Mouse (Mus musculus): ENCODE measurements around the gene Abhd4. TPM values are rescaled to one million over a fixed set of nuclear protein-coding genes. Genes with fewer than 3 reads are reported as not detected.
"Not testable (repeated sequence)": the region's sequence is repeated elsewhere in the genome, so short reads cannot be mapped to it uniquely, and the experiment has no call there.

Gene Abhd4
- total RNA-seq, 2 experiments from 2014 or later: 65.0 to 65.1 TPM

DNA sequence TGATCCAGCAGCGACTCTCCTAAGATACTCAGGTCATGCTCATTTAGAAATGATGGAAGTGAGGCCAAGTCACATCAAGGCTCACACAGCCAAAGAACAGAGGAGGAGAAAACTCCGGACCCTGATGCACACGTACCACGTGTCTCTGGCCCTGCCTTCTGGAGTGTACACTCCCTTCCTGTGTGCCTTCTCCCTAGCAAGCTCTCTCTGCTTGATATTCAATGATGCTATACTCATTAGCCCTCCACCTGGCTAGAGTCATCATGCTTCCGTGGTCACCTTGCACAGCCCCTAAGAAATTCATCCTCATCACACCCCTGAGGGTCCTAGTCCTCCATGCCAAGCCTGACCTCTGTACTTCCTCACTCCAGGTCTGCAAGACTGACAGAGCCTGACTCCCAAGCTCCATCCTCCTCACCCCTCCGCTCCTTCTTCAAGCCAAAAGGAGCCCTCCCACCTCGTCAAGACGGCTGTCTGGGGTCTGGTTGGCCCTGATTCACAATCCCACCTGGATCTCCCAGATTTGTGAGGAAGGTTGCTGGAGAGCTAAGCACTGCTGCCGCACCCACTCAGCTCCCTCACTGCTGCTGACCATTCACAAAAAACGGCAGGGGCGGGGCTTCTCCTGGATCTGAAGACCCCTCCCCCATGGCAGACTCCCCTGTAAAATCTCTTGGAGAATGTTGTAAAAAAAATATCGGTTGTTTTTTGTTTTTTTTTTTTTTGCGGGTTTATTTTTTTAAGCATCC, 30.5 kb upstream of the Abhd4 start:
- DNase-seq: no peak

DNA sequence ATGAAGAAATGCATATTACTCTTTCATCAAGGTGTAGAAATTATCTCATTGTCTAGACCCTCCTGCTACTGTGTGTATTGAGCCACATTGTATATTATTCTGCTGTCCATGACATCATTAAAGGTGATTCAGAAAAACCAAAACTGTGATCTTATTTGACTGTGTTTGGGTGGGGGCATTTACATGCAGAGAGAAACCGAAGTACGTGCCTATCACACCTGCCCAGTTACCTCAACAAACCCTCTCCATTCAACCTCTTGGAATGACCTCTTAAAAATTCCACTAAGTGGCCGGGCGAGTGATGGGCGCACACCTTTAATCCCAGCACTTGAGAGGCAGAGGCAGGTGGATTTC, 29.9 kb upstream of the Abhd4 start:
- DNase-seq: no peak

DNA sequence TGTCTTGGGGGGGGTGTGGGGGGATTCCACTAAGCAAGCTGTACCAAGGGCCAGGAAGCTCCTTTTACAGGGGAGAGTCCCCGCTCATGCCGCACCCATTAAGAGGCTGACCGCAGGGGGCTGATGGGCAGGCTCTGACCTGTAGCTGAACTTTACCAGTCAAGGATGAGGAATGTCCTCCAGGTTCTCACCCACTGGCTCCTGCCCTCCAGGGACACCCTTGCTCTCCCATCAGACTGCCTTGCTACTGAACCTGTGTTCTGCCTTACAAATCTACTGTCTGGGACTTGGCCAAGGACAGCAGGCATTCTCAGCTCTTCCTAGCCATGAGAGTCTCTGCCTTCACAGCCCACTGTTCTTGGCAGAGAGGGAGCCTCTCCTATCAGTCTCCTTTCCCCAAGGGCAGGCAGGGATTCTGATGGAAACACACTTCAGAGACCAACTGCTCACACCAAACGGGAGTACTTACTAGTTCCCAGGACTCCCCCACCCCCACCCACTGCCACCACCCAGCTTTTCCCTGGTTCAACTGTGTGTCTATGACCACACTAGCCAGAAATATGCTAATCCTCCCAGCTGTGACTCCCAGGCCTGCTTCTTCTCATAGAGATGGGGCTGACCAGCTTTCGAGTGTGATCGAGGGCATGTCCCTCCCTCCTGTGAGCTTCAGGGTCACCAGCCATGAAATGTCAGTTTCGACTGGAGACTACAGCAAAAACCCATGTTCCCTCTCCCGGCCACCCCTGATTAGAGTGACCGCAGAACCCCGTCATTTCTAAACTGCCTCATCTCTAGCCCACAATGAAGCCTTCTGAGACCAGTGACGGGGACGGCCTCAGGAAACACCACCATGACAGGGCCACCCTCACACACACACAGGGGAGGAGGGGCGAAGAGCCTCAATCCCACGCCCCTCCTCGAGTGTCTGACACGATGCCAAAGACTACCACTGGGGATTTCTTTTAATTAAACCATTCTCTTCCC, 29.2 kb upstream of the Abhd4 start:
- DNase-seq: peak; percentile 56

DNA sequence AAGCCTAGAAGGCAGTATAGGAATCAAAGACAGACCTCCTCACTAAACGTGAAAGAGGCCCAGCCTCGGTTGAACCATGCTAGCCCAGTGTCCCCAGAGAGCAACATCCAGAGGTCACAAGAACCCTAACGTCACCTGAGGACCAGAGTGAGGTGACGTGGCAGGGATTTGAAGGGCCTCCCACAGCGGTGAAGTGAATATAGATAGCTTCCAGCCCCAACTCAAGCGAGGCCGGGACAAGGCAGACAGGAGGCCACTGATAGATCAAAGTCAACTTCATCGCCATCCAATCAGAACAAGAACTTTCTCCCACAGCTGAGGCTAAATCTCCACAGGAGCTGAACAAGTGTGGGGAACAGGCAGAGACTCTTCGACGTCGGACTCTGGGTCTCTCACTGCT, 28.3 kb upstream of the Abhd4 start:
- DNase-seq: no peak

DNA sequence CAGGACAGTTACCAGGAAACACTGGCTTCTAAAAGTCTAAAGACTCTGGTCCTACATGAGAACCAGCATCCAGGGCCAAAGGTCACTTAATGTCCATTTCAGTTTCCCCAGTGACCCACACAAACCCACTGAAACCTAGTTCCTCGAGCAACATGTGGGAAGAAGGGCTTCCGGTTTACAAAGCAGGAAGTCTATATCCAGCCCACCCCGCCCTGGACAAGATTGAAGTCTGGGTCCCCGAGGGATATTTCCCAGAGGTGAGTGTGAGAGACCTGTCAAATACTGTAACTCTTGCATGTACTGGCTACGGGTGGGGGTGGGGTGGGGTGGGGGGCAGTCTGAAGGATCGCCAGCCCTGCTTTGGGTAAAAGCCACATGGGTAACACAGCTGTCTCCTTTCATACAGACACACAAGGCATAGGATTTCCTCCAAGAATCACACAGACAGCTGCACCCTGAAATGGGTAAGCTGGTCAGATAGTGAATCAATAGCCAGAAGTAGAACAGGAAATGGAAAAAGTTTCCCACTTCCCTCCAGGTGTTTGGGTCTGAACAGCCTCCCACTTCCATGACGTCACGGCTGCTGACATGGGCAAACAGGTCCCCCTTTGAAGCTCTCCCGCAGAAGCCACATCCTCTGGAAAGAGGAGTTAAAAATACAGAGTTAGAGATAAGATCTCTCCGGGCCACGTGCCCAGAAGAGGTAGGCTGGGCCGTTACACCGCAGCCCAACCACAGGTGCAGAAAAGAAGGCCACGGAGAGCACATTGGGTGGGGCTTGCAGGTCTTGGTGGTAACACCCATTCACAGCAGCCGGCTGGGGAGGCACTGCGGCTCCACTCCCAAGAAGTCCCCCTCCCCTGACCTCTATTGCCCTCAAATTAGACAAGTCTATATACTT, 26.8 kb upstream of the Abhd4 start:
- peak; percentile 62 for DNase-seq

DNA sequence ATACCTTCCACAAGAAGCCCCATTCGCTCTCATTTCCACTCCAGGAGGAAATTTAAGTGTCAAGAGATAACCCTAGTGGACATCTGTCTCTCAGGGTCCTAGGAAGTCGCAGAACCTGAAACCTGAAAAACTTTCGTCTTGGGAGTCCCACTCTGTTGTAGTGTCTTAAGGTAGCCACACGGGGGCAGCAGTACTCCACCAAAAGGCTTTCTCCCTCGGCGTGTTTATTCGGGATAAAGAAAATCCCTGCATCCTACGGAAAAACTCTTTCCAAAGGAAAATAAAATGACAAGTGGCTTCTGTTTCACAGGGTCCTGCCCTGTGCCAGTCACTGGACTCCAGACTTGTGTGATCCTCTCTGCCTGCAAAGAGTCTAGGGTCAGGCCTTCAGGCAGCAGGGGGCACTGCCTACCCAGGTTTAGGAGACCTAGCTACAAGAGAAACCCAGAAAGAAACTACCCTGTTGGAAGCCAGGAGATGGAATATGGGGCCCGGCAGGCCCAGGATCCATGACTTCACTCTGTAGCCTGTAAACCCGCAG, 26.0 kb upstream of the Abhd4 start:
- DNase-seq: peak; percentile 80

DNA sequence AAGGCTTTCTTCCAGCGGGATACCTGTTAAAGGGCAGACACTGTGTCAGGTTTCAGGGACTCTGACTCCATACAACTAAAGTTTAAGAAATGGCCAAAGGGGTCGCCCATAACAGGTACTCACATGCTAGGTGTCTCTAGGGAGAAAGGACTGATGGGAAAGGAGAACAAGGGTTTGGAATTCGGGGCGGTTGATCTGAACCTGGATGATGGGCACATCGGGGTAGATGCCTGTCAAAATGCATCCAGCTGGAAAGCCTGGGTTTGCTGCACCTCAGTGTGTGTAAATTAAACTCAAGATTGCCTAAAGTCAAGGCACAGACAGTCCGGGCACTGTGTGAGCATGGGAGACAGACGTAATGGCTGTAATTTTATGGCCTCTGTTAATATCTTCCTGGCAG, 25.5 kb upstream of the Abhd4 start:
- DNase-seq: no peak

DNA sequence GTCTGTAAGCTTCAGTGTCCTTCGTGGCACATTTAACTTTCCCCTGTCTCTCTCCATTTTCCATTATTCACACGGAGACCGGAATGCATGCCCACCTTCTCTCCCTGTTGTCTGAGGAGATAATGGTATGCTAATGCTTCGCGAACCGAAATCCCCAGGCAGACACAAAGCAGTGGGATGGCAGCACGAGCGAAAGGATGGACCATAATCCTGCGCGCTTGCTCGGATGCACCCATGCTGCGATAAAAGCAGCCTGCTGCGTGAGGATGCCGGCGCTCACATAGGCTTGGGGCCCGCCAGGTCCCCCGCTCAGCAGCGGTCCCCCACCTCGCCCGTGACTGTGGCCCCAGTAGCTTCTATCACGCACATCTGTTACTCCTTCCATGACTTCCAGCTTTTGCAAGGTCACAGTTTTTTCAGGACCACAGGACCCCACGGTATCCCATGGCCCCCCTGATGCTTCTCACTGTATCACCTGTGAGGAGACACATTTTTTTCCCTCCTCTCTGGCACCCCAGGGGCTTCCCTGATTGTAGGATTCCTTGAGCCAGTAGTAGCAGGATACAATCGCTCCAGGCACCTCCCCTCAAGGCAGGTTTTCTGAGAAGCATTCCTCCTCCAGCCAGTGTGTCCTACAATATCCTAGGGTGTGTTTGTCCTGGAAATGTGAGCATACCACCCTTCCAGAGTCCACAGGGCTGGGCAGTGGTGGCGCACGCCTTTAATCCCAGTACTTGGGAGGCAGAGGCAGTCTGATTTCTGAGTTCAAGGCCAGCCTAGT, 24.9 kb upstream of the Abhd4 start:
- DNase-seq: no peak

DNA sequence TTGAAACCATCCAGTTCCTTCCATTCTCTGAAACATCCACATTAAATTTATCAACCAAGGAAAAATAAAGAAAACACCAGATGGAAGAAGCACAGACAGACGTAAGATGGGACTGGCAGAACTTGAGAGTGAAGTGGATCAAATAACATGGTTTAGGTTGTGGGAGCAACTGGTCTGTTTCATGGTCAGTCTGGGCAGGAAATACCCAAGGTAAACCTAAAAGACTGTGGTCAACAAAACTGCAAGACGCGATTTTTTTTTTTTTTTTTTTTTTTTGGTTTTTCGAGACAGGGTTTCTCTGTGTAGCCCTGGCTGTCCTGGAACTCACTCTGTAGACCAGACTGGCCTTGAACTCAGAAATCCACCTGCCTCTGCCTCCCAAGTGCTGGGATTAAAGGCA, 24.1 kb upstream of the Abhd4 start:
- DNase-seq: not testable (repeated sequence)

DNA sequence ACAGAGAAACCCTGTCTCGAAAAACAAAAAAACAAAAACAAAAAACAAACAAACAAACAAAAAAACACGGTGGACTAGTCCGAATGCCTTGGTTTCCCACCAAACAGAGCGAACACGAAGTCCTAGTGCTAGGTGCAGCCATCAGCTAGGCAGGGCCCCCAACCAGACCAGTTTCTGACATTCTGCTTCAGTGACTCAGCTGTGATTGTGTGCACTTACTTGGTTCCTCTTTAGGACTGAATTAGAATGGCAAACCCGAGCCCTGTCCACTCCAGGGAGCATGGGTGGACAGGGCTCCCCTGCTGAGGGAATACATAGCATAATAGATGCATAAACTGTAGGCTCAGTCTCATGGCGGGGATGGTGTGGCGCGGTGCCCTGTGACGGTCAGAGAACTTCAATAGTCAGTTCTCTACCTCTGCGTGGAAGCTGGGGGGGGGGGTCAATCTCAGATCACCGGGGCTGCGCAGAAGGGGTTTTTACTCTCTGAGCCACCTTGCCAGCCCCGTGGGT, 23.3 kb upstream of the Abhd4 start:
- no peak for DNase-seq

DNA sequence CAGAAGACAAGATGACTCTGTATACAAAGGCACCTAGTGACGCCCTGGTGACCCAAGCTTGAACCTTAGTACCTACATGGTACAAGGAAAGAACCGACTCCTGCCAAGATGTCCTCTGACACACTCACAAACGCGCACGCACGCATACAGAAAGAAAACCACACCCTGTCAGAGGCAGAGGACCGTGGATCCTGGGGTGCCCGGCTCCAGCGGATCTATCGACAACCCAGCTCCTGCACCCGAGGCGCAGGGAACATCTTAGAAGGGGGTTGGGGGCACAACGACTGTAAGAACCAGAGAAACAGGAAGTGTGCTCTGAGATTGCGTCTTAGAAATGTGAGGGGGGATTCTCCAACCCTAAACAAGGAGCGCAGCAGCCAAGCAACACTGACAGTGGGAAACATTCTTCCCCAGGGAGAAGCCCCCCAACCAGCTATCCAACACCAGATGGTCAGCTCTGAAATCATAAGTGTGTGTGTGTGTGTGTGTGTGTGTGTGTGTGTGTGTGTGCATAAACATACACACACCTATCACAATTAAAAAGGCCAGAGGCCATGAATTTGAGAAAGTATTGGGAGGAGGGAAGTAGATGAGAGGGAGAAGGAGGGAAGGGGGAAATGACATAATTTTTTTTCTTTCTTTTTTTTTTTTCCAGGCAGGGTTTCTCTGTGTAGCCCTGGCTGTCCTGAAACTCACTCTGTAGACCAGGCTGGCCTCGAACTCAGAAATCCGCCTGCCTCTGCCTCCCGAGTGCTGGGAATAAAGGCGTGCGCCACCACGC, 22.6 kb upstream of the Abhd4 start:
- no peak for DNase-seq

DNA sequence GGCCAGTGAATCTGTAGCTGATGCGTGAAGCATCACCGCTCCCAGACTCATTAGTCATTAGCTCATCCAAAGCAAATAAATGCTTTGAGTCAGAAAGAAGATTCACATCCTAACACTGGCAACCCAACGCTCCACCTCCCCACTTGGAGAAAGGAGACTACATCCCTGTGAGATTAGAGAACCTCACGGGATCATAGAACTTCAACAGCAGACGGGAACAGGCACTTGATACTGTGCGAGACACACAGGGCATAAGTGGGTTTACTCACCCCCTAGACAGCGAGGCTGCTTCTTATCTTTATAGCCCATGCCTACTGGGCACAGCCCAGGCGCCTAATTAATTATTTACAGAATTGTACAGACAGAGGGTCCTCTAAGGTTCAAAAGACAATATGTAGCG, 21.8 kb upstream of the Abhd4 start:
- no peak for DNase-seq

DNA sequence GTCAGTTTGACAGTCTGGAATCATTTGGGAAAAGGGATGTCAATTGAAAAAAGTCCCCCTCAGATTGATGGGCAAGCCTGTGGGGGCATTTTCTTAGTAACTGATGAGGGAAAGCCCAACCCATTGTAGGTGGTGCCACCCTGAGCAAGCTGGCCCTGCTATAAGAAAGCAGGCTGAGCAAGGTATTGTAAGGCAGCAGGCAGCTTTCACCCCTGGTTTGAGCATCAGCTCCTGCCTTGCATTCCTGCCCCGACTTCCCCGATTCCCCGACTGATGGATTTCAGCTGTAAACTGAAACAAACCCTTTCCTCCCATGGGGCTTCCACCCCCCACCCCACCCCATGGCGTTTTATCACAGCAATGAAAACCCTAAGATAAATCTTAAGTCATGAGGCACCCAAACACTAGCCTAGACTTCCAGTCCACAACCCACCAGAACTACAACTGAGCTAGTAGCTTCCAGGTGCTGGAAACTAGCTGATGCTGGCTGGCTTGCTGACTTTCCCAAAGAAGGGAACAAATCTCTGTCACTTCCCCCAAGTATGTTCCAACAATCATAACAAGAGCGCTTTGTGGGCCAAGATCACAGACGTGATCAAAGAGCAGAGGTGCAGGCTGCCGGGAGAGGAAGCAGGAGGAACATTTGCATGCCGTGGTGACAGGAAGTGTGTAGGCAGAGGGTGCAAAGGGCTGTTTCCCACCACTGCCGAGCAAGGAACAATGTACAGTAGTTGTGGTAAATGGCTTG, 21.0 kb upstream of the Abhd4 start:
- DNase-seq: peak; percentile 59

DNA sequence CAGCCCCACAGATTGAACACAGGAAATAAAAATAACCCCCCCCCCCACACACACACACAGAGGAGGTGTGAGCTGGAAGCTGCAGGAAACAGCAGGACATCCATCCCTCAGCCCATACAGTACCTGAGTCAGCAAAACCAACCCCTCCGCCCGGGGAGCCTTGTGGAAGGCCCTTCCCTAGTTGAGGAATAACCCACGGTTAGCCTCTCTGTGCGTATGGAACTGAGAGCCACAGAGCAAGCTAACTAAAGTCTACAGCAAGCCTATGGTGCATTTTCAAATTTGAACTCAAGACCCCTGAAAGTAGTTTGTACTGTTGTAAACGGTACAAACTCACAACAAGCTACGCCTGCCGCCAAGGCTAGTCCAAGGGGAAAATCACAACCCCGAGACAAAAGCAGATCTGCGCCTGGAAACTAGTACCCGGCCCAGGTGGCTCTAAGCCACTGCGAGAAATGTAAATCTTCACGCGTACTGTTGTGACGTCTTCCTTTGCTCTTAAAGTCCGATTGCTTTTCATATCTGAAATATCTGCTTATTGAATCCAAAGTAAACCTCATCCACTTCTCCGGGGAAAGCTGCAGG, 20.3 kb upstream of the Abhd4 start:
- peak; percentile 43 for DNase-seq

DNA sequence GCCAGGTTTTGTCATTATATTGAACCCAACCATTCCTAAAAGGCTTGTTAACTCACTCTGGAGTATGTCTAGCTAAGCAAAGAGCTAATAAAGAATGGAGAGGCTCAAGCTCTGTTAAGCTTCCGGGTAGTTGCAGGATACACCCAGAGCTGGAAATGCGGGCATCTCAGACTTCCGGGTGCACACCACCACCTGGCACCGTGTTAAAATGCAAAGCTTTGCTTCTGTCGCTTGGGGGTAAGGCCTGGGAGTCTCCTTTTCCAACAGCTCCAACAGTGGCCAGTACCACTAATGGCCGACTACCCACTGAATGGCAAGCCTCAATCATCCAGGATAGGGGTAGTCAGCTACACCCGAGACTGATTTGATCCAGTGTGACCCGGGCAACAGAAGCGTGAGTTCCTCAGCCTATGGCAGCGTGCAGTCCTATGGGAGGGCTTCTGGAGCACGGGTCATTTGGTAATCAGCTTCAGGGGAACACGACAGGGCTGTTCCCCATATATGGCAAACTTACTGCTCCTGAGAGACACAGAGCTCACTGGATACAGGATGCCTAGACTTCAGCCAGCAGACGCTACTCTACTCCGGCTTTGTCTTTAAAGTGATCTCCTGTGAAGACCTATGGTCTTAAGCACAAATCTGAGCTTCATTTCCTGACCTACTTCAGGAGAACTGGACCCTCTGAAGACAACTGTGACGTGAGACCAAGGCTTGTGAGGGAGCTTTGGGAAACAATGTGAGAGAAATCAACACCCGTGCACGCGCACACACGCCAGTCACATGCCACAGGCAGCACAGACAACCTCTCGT, 19.6 kb upstream of the Abhd4 start:
- peak; percentile 31 for DNase-seq

DNA sequence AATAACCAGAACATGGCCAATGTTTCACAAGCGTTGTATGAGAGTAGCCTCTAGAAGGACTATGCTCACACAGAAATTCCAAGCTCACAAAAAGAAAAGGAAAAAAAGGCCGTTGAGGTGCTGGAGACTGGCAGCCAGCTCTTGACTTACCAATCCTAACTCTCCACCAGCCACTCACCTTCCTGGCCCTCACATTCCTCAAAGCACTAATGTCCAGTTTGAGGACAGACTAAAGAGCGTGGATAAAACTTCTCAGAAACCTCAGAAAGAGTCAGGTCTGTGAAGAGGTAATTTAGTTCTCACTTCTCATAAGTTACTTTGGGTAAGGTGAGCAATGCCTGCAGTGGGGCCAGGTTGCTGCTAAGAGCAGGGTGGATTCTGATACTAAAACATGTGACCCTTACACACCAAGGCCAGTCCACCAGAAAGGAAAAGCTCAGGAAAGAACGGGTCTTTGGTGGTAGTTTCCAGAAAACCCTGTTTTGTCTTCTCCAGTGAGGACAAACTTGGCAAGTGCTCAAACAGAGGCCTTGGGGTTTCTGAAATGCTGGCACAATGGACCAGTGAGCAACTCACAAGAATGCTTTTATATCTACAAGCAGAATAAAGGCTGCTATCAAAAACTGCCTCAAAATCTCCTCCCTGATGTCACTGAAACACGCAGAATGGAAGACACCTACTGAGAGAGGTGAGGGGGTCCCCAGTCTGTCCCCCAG, 18.0 kb upstream of the Abhd4 start:
- no peak for DNase-seq

DNA sequence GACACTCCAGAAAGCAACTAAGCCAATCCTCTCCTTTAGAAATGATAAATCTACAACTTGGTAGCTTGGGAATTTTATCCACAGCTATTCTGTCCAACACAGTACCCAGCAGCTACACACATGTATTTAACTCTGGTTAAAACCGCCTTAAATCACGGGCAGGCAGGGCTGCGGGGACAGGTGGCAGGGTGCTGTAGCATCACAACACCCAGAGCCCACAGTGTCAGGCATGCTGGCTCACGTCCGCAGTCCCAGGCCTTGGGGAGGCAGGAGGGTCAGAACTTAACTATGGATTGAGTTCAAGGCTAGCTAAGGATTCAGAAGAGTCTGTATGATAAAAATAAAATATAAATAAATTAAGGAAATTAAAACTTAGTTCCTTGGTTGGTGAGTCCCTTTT, 17.1 kb upstream of the Abhd4 start:
- no peak for DNase-seq

All from heart, postnatal 4 days (tissue).